Mouse (Mus musculus): ENCODE data around the gene D930020B18Rik.

GRCm38 (mm10) chr10:121731048-121731725, 89.8 kb downstream of the D930020B18Rik start:
- TF ChIP-seq POLR2AphosphoS2 (IDR thresholded peaks at IDR 0.05; ENCODE audit: low read depth, low read length) (no peak), CTCF (conservative IDR thresholded peaks at IDR 0.05 in 1 of 2, IDR thresholded peaks at IDR 0.05 in 1 of 2; ENCODE audit: low read depth in 2 of 2, low read length in 2 of 2) (no peak), GABPA (IDR thresholded peaks at IDR 0.05; ENCODE audit: insufficient replicate concordance, low read depth, low read length) (no peak), CHD2 (IDR thresholded peaks at IDR 0.05; ENCODE audit: low read length) (no peak), NRF1 (IDR thresholded peaks at IDR 0.05; ENCODE audit: low read depth, low read length) (no peak), POLR2A (IDR thresholded peaks at IDR 0.05; ENCODE audit: low read depth, low read length) (no peak), ZNF384 (IDR thresholded peaks at IDR 0.05; ENCODE audit: low read depth, low read length) (no peak), TCF12 (IDR thresholded peaks at IDR 0.05; ENCODE audit: low read depth, low read length) (no peak), EP300 (IDR thresholded peaks at IDR 0.05; ENCODE audit: low read length) (no peak), ZC3H11A (IDR thresholded peaks at IDR 0.05; ENCODE audit: low read depth, low read length) (no peak), ZMIZ1 (IDR thresholded peaks at IDR 0.05; ENCODE audit: low read depth, low read length) (no peak), SIN3A (IDR thresholded peaks at IDR 0.05; ENCODE audit: low read length) (no peak)

Data from CH12.LX (cell line).